ENCODE assay signal across 14 mouse cellular contexts in the genomic region with DNA sequence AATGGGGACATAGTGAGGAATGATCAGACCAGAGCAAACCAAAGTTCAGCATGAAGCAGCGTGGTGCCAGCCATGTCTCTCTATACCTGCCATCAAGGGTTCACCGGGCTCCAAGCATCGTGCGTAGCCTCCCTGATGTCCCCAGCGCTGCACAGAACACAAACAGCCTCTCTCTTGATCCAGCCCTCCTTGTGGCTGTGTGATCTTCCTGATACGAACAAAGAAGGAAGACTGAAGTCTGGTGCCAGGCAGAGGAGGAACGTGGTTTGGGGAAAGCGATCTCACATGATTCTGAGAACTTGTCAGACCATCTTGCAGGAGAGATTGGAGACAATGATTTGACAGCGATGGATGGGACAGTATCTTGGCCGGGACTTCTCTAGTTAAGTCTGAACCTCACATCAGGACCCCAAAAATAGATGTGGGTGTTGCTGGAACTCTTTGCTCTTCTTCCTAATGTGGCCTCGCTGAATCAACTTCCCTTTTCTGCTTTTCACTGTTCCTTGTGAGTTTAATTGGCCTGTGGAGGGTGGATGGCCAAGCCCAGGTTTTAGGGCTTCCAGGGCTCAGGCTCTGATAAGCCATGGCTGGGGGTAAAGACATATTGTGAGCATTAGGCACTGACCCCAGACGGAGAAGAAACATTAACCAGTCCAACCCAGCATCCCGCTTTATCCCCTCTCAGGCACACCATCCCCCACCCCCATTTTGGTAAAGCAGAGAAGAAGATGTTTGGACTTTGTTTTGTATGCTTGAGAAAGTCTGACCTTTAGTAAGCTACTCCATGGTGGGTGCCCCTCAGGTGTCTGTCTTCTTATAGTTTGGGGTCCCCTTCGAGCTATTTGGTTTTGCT. TPM values are rescaled to one million over a fixed set of nuclear protein-coding genes. Genes with fewer than 3 reads are reported as not detected.
DNase-seq lines count a peak whose midpoint lies in the region; ATAC-seq and TF ChIP-seq lines count a peak whose summit lies in the region.
"Had no signal": no experiment of that assay in that cellular context is flagged by ENCODE, and none has a peak within 500 bp of the region (broad histone marks: within the 10 kb centered on the region; RNA-seq: fewer than 3 reads in every experiment).

No protein-coding gene starts in this region.

- TF ChIP-seq RAD21 in MEL (IDR thresholded peaks at IDR 0.05; ENCODE audit: low read depth, low read length), result no peak

- TF ChIP-seq POLR2A in liver, adult 2 months (IDR thresholded peaks at IDR 0.05; ENCODE audit: extremely low read depth, insufficient read depth, low read length), result no peak
- no peak for TF ChIP-seq POLR2A in MEL (IDR thresholded peaks at IDR 0.05; ENCODE audit: control insufficient read depth in 1 of 2, insufficient read depth in 1 of 2, low read depth in 1 of 2, low read length in 2 of 2, poor library complexity in 1 of 2)

- H3K79me2 ChIP-seq in liver, adult 2 months (ENCODE audit: control insufficient read depth, insufficient read depth, low read length), result no peaks in the 10 kb centered on the region
- no peaks in the 10 kb centered on the region for H3K79me2 ChIP-seq in MEL (ENCODE audit: control insufficient read depth, insufficient read depth, low read length, poor library complexity)

- no peak overlapping the region for H3K4me2 ChIP-seq in liver, embryonic 12.5 days
- no peak overlapping the region for H3K4me2 ChIP-seq in midbrain, embryonic 14.5 days (ENCODE audit: low read length)
- H3K4me2 ChIP-seq in hindbrain, embryonic 11.5 days (replicated peaks; ENCODE audit: low read depth, low read length), result no peak overlapping the region
- H3K4me2 ChIP-seq: limb, embryonic 15.5 days; neural tube, embryonic 12.5 days had no signal

- H3K36me3 ChIP-seq in liver, adult 2 months (ENCODE audit: control insufficient read depth, insufficient read depth, low read length), result no peaks in the 10 kb centered on the region
- no peaks in the 10 kb centered on the region for H3K36me3 ChIP-seq in liver, embryonic 12.5 days
- peaks cover 0 to 26% of the 10 kb centered on the region in 2 experiments; a peak in 2 of 4 replicates for H3K36me3 ChIP-seq in MEL (ENCODE audit: control insufficient read depth in 1 of 2, insufficient read depth in 2 of 2, low read length in 2 of 2)
- no peaks in the 10 kb centered on the region for H3K36me3 ChIP-seq in midbrain, embryonic 14.5 days (ENCODE audit: control insufficient read depth, insufficient read depth, low read length)
- no peaks in the 10 kb centered on the region for H3K36me3 ChIP-seq in hindbrain, embryonic 11.5 days (ENCODE audit: control insufficient read depth, insufficient read depth, low read length)
- H3K36me3 ChIP-seq: limb, embryonic 15.5 days; neural tube, embryonic 12.5 days had no signal

- H3K27ac ChIP-seq in liver, adult 2 months (replicated peaks; ENCODE audit: insufficient read depth, low read depth, low read length), result peak overlapping the region; percentile 42; the same call in 1 of the 2 replicates
- H3K27ac ChIP-seq in liver, embryonic 12.5 days, result no peak overlapping the region
- peak overlapping the region; percentile 65 for H3K27ac ChIP-seq in MEL (ENCODE audit: control insufficient read depth, low read depth, low read length)
- no peak overlapping the region for H3K27ac ChIP-seq in midbrain, embryonic 14.5 days (replicated peaks; ENCODE audit: low read depth, low read length)
- no peak overlapping the region for H3K27ac ChIP-seq in hindbrain, embryonic 11.5 days (ENCODE audit: low read depth, low read length)
- H3K27ac ChIP-seq: limb, embryonic 15.5 days; neural tube, embryonic 12.5 days had no signal

- H3K9me3 ChIP-seq in liver, embryonic 12.5 days (replicated peaks), result no peaks in the 10 kb centered on the region
- no peaks in the 10 kb centered on the region for H3K9me3 ChIP-seq in MEL (replicated peaks; ENCODE audit: insufficient read depth, low read length)
- H3K9me3 ChIP-seq in midbrain, embryonic 14.5 days (ENCODE audit: control insufficient read depth, low read length), result no peaks in the 10 kb centered on the region
- H3K9me3 ChIP-seq in hindbrain, embryonic 11.5 days (ENCODE audit: control insufficient read depth, low read length), result no peaks in the 10 kb centered on the region
- H3K9me3 ChIP-seq: limb, embryonic 15.5 days; neural tube, embryonic 12.5 days had no signal

- H3K9ac ChIP-seq in liver, adult 2 months (ENCODE audit: low read depth, low read length), result no peak overlapping the region; the same call in 1 of the 2 replicates
- no peak overlapping the region for H3K9ac ChIP-seq in liver, embryonic 12.5 days
- H3K9ac ChIP-seq in MEL (ENCODE audit: control insufficient read depth, low read depth, low read length, poor library complexity, severe bottlenecking), result peak overlapping the region; percentile 34
- H3K9ac ChIP-seq in midbrain, embryonic 14.5 days (replicated peaks; ENCODE audit: low read length), result no peak overlapping the region
- no peak overlapping the region for H3K9ac ChIP-seq in hindbrain, embryonic 11.5 days (ENCODE audit: low read depth, low read length)
- H3K9ac ChIP-seq: limb, embryonic 15.5 days; neural tube, embryonic 12.5 days had no signal

- DNase-seq in liver, adult 2 months (ENCODE audit: extremely low read depth, low read depth, low spot score), result peak; percentile 26
- DNase-seq in MEL (ENCODE audit: low read depth, low spot score), result peak; percentile 83
- DNase-seq in urinary bladder, postnatal 10 days (ENCODE audit: low spot score), result no peak
- DNase-seq in midbrain, embryonic 14.5 days, result no peak
- DNase-seq in hindbrain, embryonic 11.5 days (ENCODE audit: low spot score), result no peak
- DNase-seq: cerebellum, postnatal 25 days; heart, postnatal 4 days had no signal

- no peaks in the 10 kb centered on the region for H3K27me3 ChIP-seq in liver, adult 2 months (ENCODE audit: control insufficient read depth, insufficient read depth, low read length)
- H3K27me3 ChIP-seq in liver, embryonic 12.5 days (replicated peaks), result no peaks in the 10 kb centered on the region
- no peaks in the 10 kb centered on the region for H3K27me3 ChIP-seq in MEL (ENCODE audit: control insufficient read depth in 1 of 2, insufficient read depth in 2 of 2, low read length in 2 of 2)
- H3K27me3 ChIP-seq in midbrain, embryonic 14.5 days (ENCODE audit: control insufficient read depth, insufficient read depth, low read length), result no peaks in the 10 kb centered on the region
- H3K27me3 ChIP-seq in hindbrain, embryonic 11.5 days (ENCODE audit: control insufficient read depth, insufficient read depth, low read length), result no peaks in the 10 kb centered on the region
- H3K27me3 ChIP-seq: limb, embryonic 15.5 days; neural tube, embryonic 12.5 days had no signal

- peak overlapping the region; percentile 38 for H3K4me3 ChIP-seq in liver, adult 2 months (ENCODE audit: insufficient read depth, low read depth, low read length)
- H3K4me3 ChIP-seq in liver, embryonic 12.5 days, result no peak overlapping the region
- peak overlapping the region; percentile 12 to 43 for H3K4me3 ChIP-seq in MEL (ENCODE audit: control insufficient read depth in 1 of 2, insufficient read depth in 1 of 2, low read depth in 2 of 2, low read length in 2 of 2)
- no peak overlapping the region for H3K4me3 ChIP-seq in midbrain, embryonic 14.5 days (replicated peaks; ENCODE audit: low read depth, low read length)
- no peak overlapping the region for H3K4me3 ChIP-seq in hindbrain, embryonic 11.5 days (ENCODE audit: low read depth, low read length)
- H3K4me3 ChIP-seq: limb, embryonic 15.5 days; neural tube, embryonic 12.5 days had no signal

- TF ChIP-seq CTCF in liver, adult 2 months (IDR thresholded peaks at IDR 0.05; ENCODE audit: low read depth, low read length), result no peak
- TF ChIP-seq CTCF in MEL (IDR thresholded peaks at IDR 0.05 in 2 of 3, conservative IDR thresholded peaks at IDR 0.05 in 1 of 3; ENCODE audit: control insufficient read depth in 1 of 3, insufficient read depth in 1 of 3, low read depth in 2 of 3, low read length in 3 of 3, poor library complexity in 1 of 3, severe bottlenecking in 1 of 3), result no peak

- no peaks in the 10 kb centered on the region for H3K4me1 ChIP-seq in liver, adult 2 months (ENCODE audit: control insufficient read depth, insufficient read depth, low read length)
- no peaks in the 10 kb centered on the region; the same call in 1 of the 2 replicates for H3K4me1 ChIP-seq in liver, embryonic 12.5 days
- peaks cover 21 to 25% of the 10 kb centered on the region in 2 experiments; a peak in 3 of 4 replicates for H3K4me1 ChIP-seq in MEL (ENCODE audit: control insufficient read depth in 1 of 2, insufficient read depth in 2 of 2, low read length in 2 of 2)
- H3K4me1 ChIP-seq in midbrain, embryonic 14.5 days (ENCODE audit: control insufficient read depth, insufficient read depth, low read length), result no peaks in the 10 kb centered on the region
- H3K4me1 ChIP-seq in hindbrain, embryonic 11.5 days (replicated peaks; ENCODE audit: control insufficient read depth, insufficient read depth, low read length), result no peaks in the 10 kb centered on the region
- H3K4me1 ChIP-seq: neural tube, embryonic 12.5 days had no signal

- 74% methylated on average over 14 of the region's 14 CpGs for WGBS in liver, adult 2 months
- 35% methylated on average over 14 of the region's 14 CpGs for WGBS in liver, embryonic 12.5 days (ENCODE audit: insufficient replicate concordance)
- 85% methylated on average over 14 of the region's 14 CpGs for WGBS in midbrain, embryonic 14.5 days
- WGBS in hindbrain, embryonic 11.5 days, result 78% methylated on average over 14 of the region's 14 CpGs

- ATAC-seq in liver, embryonic 12.5 days, result no peak
- ATAC-seq in hematopoietic stem cell, adult 5-6 weeks (replicated peaks in 1 of 2; ENCODE audit: insufficient read depth in 1 of 2, low FRiP score in 2 of 2, low TSS enrichment in 1 of 2, low read depth in 1 of 2, poor library complexity in 2 of 2, severe bottlenecking in 2 of 2), result peak; percentile 81 to 84
- ATAC-seq in monocyte, adult 5-6 weeks (replicated peaks; ENCODE audit: insufficient number of reproducible peaks, low FRiP score, low TSS enrichment, poor library complexity, severe bottlenecking), result peak; percentile 56
- no peak for ATAC-seq in midbrain, embryonic 14.5 days (ENCODE audit: low FRiP score, low TSS enrichment)
- ATAC-seq in hindbrain, embryonic 11.5 days (ENCODE audit: low FRiP score), result no peak
- ATAC-seq: intestine, postnatal 0 days had no signal

- no peak for TF ChIP-seq EP300 in MEL (IDR thresholded peaks at IDR 0.05; ENCODE audit: low read depth in 1 of 2, low read length in 2 of 2)

RNA-seq across cellular contexts. Expression of a gene that starts 17.3 kb away (rescaled TPM):
- 0.47 and 0.65 TPM in 2 replicates for total RNA-seq in liver, adult 2 months (2014; rRNA removed)
- polyA plus RNA-seq in liver, adult 2 months (2012; rRNA removed), result 0.60 and 0.87 TPM in 2 replicates
- polyA plus RNA-seq in liver, embryonic 12.5 days (2016; fragmentation: Nextera tagmentation; extraction: Ambion mirVana), result 2.6 and 3.2 TPM in 2 replicates
- not detected in 2 replicates for total RNA-seq in MEL (2012; rRNA removed)
- under 1 TPM in 1 of 2 experiments, not detected in 1; 0.46 TPM for polyA plus RNA-seq in MEL (2012; ENCODE audit: insufficient read depth in 1 of 2, insufficient read length in 2 of 2, low read depth in 1 of 2, low replicate concordance in 2 of 2, missing spikeins in 1 of 2)
- total RNA-seq in hematopoietic stem cell, adult 5-6 weeks (2017), result 170 and 196 TPM in 2 replicates
- 9.1 to 38.2 TPM (median 26.6 TPM) in 3 replicates for total RNA-seq in monocyte, adult 5-6 weeks (2017)
- polyA plus RNA-seq in midbrain, embryonic 14.5 days (2014; fragmentation: Nextera tagmentation; extraction: Ambion mirVana), result 1.1 and 1.9 TPM in 2 replicates
- 0.52 and 1.2 TPM in 2 replicates for polyA plus RNA-seq in hindbrain, embryonic 11.5 days (2014; fragmentation: Nextera tagmentation; extraction: Ambion mirVana)

RNA-seq across cellular contexts. Expression of a gene that starts 22.4 kb away (rescaled TPM):
- total RNA-seq in liver, adult 2 months (2014; rRNA removed), result 15.0 and 16.5 TPM in 2 replicates
- polyA plus RNA-seq in liver, adult 2 months (2012; rRNA removed), result 18.2 and 19.0 TPM in 2 replicates
- polyA plus RNA-seq in liver, embryonic 12.5 days (2016; fragmentation: Nextera tagmentation; extraction: Ambion mirVana), result 3.8 and 4.0 TPM in 2 replicates
- total RNA-seq in MEL (2012; rRNA removed), result 2.1 and 2.5 TPM in 2 replicates
- polyA plus RNA-seq in MEL (2012; ENCODE audit: insufficient read depth in 1 of 2, insufficient read length in 2 of 2, low read depth in 1 of 2, low replicate concordance in 2 of 2, missing spikeins in 1 of 2), result 1 to 10 TPM in 1 of 2 experiments, not detected in 1; 5.2 TPM
- total RNA-seq in hematopoietic stem cell, adult 5-6 weeks (2017), result 23.1 and 29.7 TPM in 2 replicates
- 32.5 to 50.2 TPM (median 35.0 TPM) in 3 replicates for total RNA-seq in monocyte, adult 5-6 weeks (2017)
- polyA plus RNA-seq in midbrain, embryonic 14.5 days (2014; fragmentation: Nextera tagmentation; extraction: Ambion mirVana), result 3.0 and 3.3 TPM in 2 replicates
- 1.0 and 2.2 TPM in 2 replicates for polyA plus RNA-seq in hindbrain, embryonic 11.5 days (2014; fragmentation: Nextera tagmentation; extraction: Ambion mirVana)

RNA-seq across cellular contexts. Expression of a gene that starts 31.8 kb away (rescaled TPM):
- total RNA-seq in liver, adult 2 months (2014; rRNA removed), result not detected in 2 replicates
- 0.12 TPM in 1 of 2 replicates, not detected in the other for polyA plus RNA-seq in liver, adult 2 months (2012; rRNA removed)
- not detected in 2 replicates for polyA plus RNA-seq in liver, embryonic 12.5 days (2016; fragmentation: Nextera tagmentation; extraction: Ambion mirVana)
- total RNA-seq in MEL (2012; rRNA removed), result not detected in 2 replicates
- polyA plus RNA-seq in MEL (2012; ENCODE audit: insufficient read depth in 1 of 2, insufficient read length in 2 of 2, low read depth in 1 of 2, low replicate concordance in 2 of 2, missing spikeins in 1 of 2), result under 1 TPM in 1 of 2 experiments, not detected in 1; 0.06 TPM
- total RNA-seq in hematopoietic stem cell, adult 5-6 weeks (2017), result not detected in 2 replicates
- total RNA-seq in monocyte, adult 5-6 weeks (2017), result 0.78 TPM in 1 of 3 replicates, not detected in the others
- polyA plus RNA-seq in midbrain, embryonic 14.5 days (2014; fragmentation: Nextera tagmentation; extraction: Ambion mirVana), result not detected in 2 replicates
- not detected in 2 replicates for polyA plus RNA-seq in hindbrain, embryonic 11.5 days (2014; fragmentation: Nextera tagmentation; extraction: Ambion mirVana)
- total RNA-seq: heart, postnatal 4 days; left cerebral cortex, adult 8-10 months had no signal
- polyA plus RNA-seq: intestine, postnatal 0 days; limb, embryonic 15.5 days had no signal

RNA-seq across cellular contexts. Expression of a gene that starts 38.7 kb away (rescaled TPM):
- total RNA-seq in liver, adult 2 months (2014; rRNA removed), result 1.5 and 2.0 TPM in 2 replicates
- 3.8 and 5.5 TPM in 2 replicates for polyA plus RNA-seq in liver, adult 2 months (2012; rRNA removed)
- polyA plus RNA-seq in liver, embryonic 12.5 days (2016; fragmentation: Nextera tagmentation; extraction: Ambion mirVana), result 2.3 and 2.6 TPM in 2 replicates
- total RNA-seq in MEL (2012; rRNA removed), result 1.1 and 1.5 TPM in 2 replicates
- polyA plus RNA-seq in MEL (2012; ENCODE audit: insufficient read depth in 1 of 2, insufficient read length in 2 of 2, low read depth in 1 of 2, low replicate concordance in 2 of 2, missing spikeins in 1 of 2), result 1 to 10 TPM in 1 of 2 experiments, not detected in 1; 5.5 TPM
- 7.7 and 13.7 TPM in 2 replicates for total RNA-seq in hematopoietic stem cell, adult 5-6 weeks (2017)
- 12.8 to 29.3 TPM (median 15.5 TPM) in 3 replicates for total RNA-seq in monocyte, adult 5-6 weeks (2017)
- polyA plus RNA-seq in midbrain, embryonic 14.5 days (2014; fragmentation: Nextera tagmentation; extraction: Ambion mirVana), result 5.5 and 10.6 TPM in 2 replicates
- 1.7 and 2.3 TPM in 2 replicates for polyA plus RNA-seq in hindbrain, embryonic 11.5 days (2014; fragmentation: Nextera tagmentation; extraction: Ambion mirVana)

RNA-seq across cellular contexts. Expression of a gene that starts 59.6 kb away (rescaled TPM):
- 55.9 and 57.1 TPM in 2 replicates for total RNA-seq in liver, adult 2 months (2014; rRNA removed)
- 102 and 106 TPM in 2 replicates for polyA plus RNA-seq in liver, adult 2 months (2012; rRNA removed)
- polyA plus RNA-seq in liver, embryonic 12.5 days (2016; fragmentation: Nextera tagmentation; extraction: Ambion mirVana), result 19.2 and 22.9 TPM in 2 replicates
- total RNA-seq in MEL (2012; rRNA removed), result 35.0 and 47.6 TPM in 2 replicates
- polyA plus RNA-seq in MEL (2012; ENCODE audit: insufficient read depth in 1 of 2, insufficient read length in 2 of 2, low read depth in 1 of 2, low replicate concordance in 2 of 2, missing spikeins in 1 of 2), result 10 to 100 TPM in 1 of 2 experiments, not detected in 1; 64.2 TPM
- total RNA-seq in hematopoietic stem cell, adult 5-6 weeks (2017), result 18.6 and 68.1 TPM in 2 replicates
- total RNA-seq in monocyte, adult 5-6 weeks (2017), result 29.5 to 47.9 TPM (median 41.2 TPM) in 3 replicates
- polyA plus RNA-seq in midbrain, embryonic 14.5 days (2014; fragmentation: Nextera tagmentation; extraction: Ambion mirVana), result 10.2 and 13.9 TPM in 2 replicates
- polyA plus RNA-seq in hindbrain, embryonic 11.5 days (2014; fragmentation: Nextera tagmentation; extraction: Ambion mirVana), result 17.9 and 19.0 TPM in 2 replicates

Comparison
In these comparisons a context has a peak if more than half of its experiments do, and no peak if none do; other contexts are left out.
1. H3K27ac ChIP-seq: peak in liver, adult 2 months (single experiment) and MEL (single experiment); none in liver, embryonic 12.5 days (single experiment), midbrain, embryonic 14.5 days (single experiment) and hindbrain, embryonic 11.5 days (single experiment).
2. H3K4me3 ChIP-seq: peak in liver, adult 2 months (single experiment) and MEL (2 of 2); none in liver, embryonic 12.5 days (single experiment), midbrain, embryonic 14.5 days (single experiment) and hindbrain, embryonic 11.5 days (single experiment).
3. DNase-seq: peak in liver, adult 2 months (single experiment) and MEL (single experiment); none in urinary bladder, postnatal 10 days (single experiment), midbrain, embryonic 14.5 days (single experiment) and hindbrain, embryonic 11.5 days (single experiment).
4. ATAC-seq: peak in hematopoietic stem cell, adult 5-6 weeks (2 of 2) and monocyte, adult 5-6 weeks (single experiment); none in liver, embryonic 12.5 days (single experiment), midbrain, embryonic 14.5 days (single experiment) and hindbrain, embryonic 11.5 days (single experiment).